Mouse (Mus musculus): ENCODE data around the gene Lilr4b.
"Not testable (repeated sequence)": the region's sequence is repeated elsewhere in the genome, so short reads cannot be mapped to it uniquely, and the experiment has no call there.

Lilr4b gene

GRCm38 (mm10) chr10:51480397-51480796, at the start of gene Lilr4b, which contains the start of gene Gm49339:
Lilr4b (plus strand) TSS chr10:51480632.
Gm49339 (plus strand) TSS chr10:51480612.
- not testable (repeated sequence) for DNase-seq (ENCODE audit: low read depth, low spot score)

- DNase-seq (ENCODE audit: low read depth, low spot score), result no peak
Observed at GRCm38 (mm10) chr10:51432940-51433339, 47.5 kb upstream of the Lilr4b start.

GRCm38 (mm10) chr10:51435684-51436083, 44.7 kb upstream of the Lilr4b start:
- no peak for DNase-seq (ENCODE audit: low read depth, low spot score)

GRCm38 (mm10) chr10:51451610-51452009, 28.8 kb upstream of the Lilr4b start:
- no peak for DNase-seq (ENCODE audit: low read depth, low spot score)

- no peak for DNase-seq (ENCODE audit: low read depth, low spot score)
Observed at GRCm38 (mm10) chr10:51453616-51454298, 26.7 kb upstream of the Lilr4b start.

- no peak for DNase-seq (ENCODE audit: low read depth, low spot score)
Observed at GRCm38 (mm10) chr10:51454365-51454764, 26.1 kb upstream of the Lilr4b start.

- DNase-seq (ENCODE audit: low read depth, low spot score), result no peak
Observed at GRCm38 (mm10) chr10:51455762-51456161, 24.7 kb upstream of the Lilr4b start.

GRCm38 (mm10) chr10:51456369-51456768, 24.1 kb upstream of the Lilr4b start:
- DNase-seq (ENCODE audit: low read depth, low spot score), result no peak

- DNase-seq (ENCODE audit: low read depth, low spot score), result not testable (repeated sequence)
Observed at GRCm38 (mm10) chr10:51463800-51464199, 16.6 kb upstream of the Lilr4b start.

GRCm38 (mm10) chr10:51490691-51491090, 10.3 kb downstream of the Lilr4b start, which contains the start of gene Lilrb4a:
Lilrb4a (plus strand) TSS chr10:51490956.
- not testable (repeated sequence) for DNase-seq (ENCODE audit: low read depth, low spot score)

GRCm38 (mm10) chr10:51520021-51520420, 39.6 kb downstream of the Lilr4b start:
- no peak for DNase-seq (ENCODE audit: low read depth, low spot score)

GRCm38 (mm10) chr10:51521453-51521852, 41.0 kb downstream of the Lilr4b start:
- no peak for DNase-seq (ENCODE audit: low read depth, low spot score)

- no peak for DNase-seq (ENCODE audit: low read depth, low spot score)
Observed at GRCm38 (mm10) chr10:51526090-51526489, 45.7 kb downstream of the Lilr4b start.

- DNase-seq (ENCODE audit: low read depth, low spot score), result no peak
Observed at GRCm38 (mm10) chr10:51526633-51527032, 46.2 kb downstream of the Lilr4b start.

GRCm38 (mm10) chr10:51528840-51529434, 48.5 kb downstream of the Lilr4b start:
- DNase-seq (ENCODE audit: low read depth, low spot score), result no peak

- no peak for DNase-seq (ENCODE audit: low read depth, low spot score)
Observed at GRCm38 (mm10) chr10:51529497-51529896, 49.1 kb downstream of the Lilr4b start.

- DNase-seq (ENCODE audit: low read depth, low spot score), result no peak
Observed at GRCm38 (mm10) chr10:51530813-51531212, 50.4 kb downstream of the Lilr4b start.
